Mouse (Mus musculus) E14TG2a.4 (cell line): ENCODE measurements around the gene Med13.
A peak's percentile ranks its signal among the peaks of the same experiment; 100 is the strongest.

Experiments
- H3K27me3 ChIP-seq: 2 replicates; pipeline ENCODE4 v1.6.1; 2014; ENCODE audit warnings: low read length, control low read depth; ENCODE audit not compliant: insufficient read depth
- H3K36me3 ChIP-seq: 2 replicates; pipeline ENCODE4 v1.6.1; 2014; ENCODE audit warnings: low read length, control low read depth; ENCODE audit not compliant: insufficient read depth
- H3K4me1 ChIP-seq: replicated peaks from 2 replicates; pipeline ENCODE4 v1.6.1; 2014; ENCODE audit warnings: low read depth, low read length, control low read depth
- H3K4me3 ChIP-seq: replicated peaks from 2 replicates; pipeline ENCODE4 v1.5.1; 2014; ENCODE audit warnings: mild to moderate bottlenecking, low read length
- H3K9me3 ChIP-seq: 2 replicates; pipeline ENCODE4 v1.6.1; 2014; ENCODE audit warnings: low read length, control low read depth
- CTCF ChIP-seq: conservative IDR thresholded peaks from 2 replicates; pipeline ENCODE4 v1.5.1; 2014; ENCODE audit warnings: low read length
- NANOG ChIP-seq: IDR thresholded peaks from 2 replicates; pipeline ENCODE4 v1.6.1; 2014; ENCODE audit warnings: borderline replicate concordance, low read length, mixed read lengths
- POU5F1 ChIP-seq: IDR thresholded peaks from 2 replicates; pipeline ENCODE4 v1.6.1; 2014; ENCODE audit warnings: low read length, borderline replicate concordance

Gene Med13

GRCm38 (mm10) chr11:86369860-86370259, 12.5 kb upstream of the Med13 start:
- TF ChIP-seq CTCF (no peak), NANOG (no peak), POU5F1 (no peak)
- no peaks in the 10 kb centered on the region for H3K9me3 ChIP-seq
- H3K4me1 ChIP-seq: no peaks in the 10 kb centered on the region
- no peaks in the 10 kb centered on the region for H3K36me3 ChIP-seq
- no peak overlapping the region for H3K4me3 ChIP-seq
- H3K27me3 ChIP-seq: no peaks in the 10 kb centered on the region

DNA sequence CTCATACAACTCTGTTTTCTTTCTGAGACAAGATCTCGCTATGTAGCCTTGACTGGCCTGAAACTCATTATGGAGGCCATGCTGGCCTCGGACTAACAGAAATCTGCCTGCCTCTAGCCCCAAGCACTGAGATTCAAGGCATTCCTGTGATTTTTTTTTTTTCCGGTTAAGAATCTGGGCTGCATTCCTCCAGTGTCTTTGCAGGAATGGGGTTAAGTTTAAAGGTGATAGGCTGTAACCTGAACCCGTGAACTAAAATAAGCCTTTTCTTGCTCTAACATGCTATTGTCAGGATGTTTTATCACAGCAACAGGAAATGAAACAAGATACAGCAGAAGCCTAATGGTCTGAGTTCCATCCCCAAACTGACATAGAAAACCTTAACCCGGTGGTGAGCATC, 11.6 kb upstream of the Med13 start:
- H3K9me3 ChIP-seq: no peaks in the 10 kb centered on the region
- TF ChIP-seq CTCF (no peak), POU5F1 (no peak), NANOG (no peak)
- no peak overlapping the region for H3K4me3 ChIP-seq
- no peaks in the 10 kb centered on the region for H3K36me3 ChIP-seq
- no peaks in the 10 kb centered on the region; the same call in 1 of the 2 replicates for H3K27me3 ChIP-seq
- no peaks in the 10 kb centered on the region for H3K4me1 ChIP-seq

- no peaks in the 10 kb centered on the region for H3K36me3 ChIP-seq
- no peaks in the 10 kb centered on the region for H3K9me3 ChIP-seq
- no peak overlapping the region for H3K4me3 ChIP-seq
- no peaks in the 10 kb centered on the region for H3K4me1 ChIP-seq
- peaks cover 3% of the 10 kb centered on the region for H3K27me3 ChIP-seq
- TF ChIP-seq POU5F1 (no peak), CTCF (no peak), NANOG (no peak)
Measured at GRCm38 (mm10) chr11:86364709-86365452, 7.5 kb upstream of the Med13 start.

DNA sequence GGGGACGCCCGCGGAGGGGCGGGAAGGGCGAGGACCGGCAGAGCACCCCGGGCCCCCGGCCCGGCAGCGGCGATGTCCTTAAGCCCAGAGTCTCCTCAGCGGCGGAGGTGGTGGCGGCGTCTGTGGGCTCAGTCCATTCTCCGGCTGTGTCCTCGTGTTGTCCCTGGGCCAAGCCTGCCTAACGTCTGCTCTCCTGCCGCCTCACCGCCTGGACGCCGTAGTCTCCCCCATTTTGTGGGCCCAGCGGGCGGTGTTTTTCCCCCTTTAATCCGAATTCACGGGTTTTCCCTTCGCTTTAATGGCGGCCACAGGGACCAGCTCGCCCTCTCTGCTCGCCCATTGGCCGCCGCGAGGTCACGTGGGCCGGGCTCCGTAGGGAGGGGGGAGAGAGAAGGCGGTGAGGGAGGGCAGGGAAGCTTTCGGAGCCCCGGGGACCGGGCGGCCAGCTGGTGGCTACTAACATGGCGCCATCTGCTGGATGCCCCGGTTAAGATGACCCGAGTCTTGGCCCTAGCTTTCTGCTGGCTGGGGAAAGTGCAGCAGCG, 654 bp upstream of the Med13 start:
- Histone ChIP-seq H3K27me3 (peaks cover 10% of the 10 kb centered on the region), H3K36me3 (peaks cover 19% of the 10 kb centered on the region), H3K9me3 (no peaks in the 10 kb centered on the region), H3K4me3 (peak overlapping the region; percentile 99), H3K4me1 (peaks cover 28% of the 10 kb centered on the region)
- TF ChIP-seq NANOG (no peak), CTCF (peak; percentile 27)

GRCm38 (mm10) chr11:86356007-86356853, 1.2 kb downstream of the Med13 start:
- peaks cover 32% of the 10 kb centered on the region for H3K4me1 ChIP-seq
- H3K27me3 ChIP-seq: peaks cover 10% of the 10 kb centered on the region

DNA sequence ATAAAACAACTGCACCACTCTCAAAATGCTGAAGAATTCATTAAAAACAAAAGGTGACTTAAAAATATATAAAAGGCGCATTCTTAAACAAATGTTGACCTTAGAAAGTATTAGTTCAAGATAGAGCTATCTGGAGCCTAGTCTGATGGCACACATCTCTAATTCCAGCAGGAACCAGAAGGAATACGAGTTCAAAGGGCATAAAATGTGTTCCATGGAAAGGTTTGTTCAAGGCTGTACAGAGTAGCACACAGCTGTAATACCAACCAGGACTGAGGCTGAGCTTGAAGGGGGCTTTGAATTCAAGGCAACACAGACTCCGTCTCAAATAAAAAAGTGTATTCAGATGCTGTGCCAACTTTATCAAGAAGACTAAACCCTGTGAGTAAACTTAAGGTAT, 3.8 kb downstream of the Med13 start:
- H3K27me3 ChIP-seq: no peaks in the 10 kb centered on the region
- H3K36me3 ChIP-seq: peaks cover 29% of the 10 kb centered on the region
- H3K4me1 ChIP-seq: peaks cover 29% of the 10 kb centered on the region
- H3K4me3 ChIP-seq: no peak overlapping the region
- no peaks in the 10 kb centered on the region for H3K9me3 ChIP-seq
- no peak for TF ChIP-seq NANOG
- TF ChIP-seq CTCF: no peak
- no peak for TF ChIP-seq POU5F1

More at GRCm38 (mm10) chr11:86356007-86356853, 1.2 kb downstream of the Med13 start:
- Histone ChIP-seq H3K9me3 (no peaks in the 10 kb centered on the region), H3K4me3 (peak overlapping the region; percentile 99), H3K36me3 (peaks cover 29% of the 10 kb centered on the region)
- TF ChIP-seq POU5F1 (no peak), NANOG (no peak), CTCF (no peak)

GRCm38 (mm10) chr11:86351766-86352315, 5.6 kb downstream of the Med13 start:
- H3K4me1 ChIP-seq: peaks cover 28% of the 10 kb centered on the region
- peaks cover 29% of the 10 kb centered on the region for H3K36me3 ChIP-seq
- no peak overlapping the region for H3K4me3 ChIP-seq
- no peaks in the 10 kb centered on the region for H3K27me3 ChIP-seq
- TF ChIP-seq CTCF (no peak), POU5F1 (no peak), NANOG (no peak)
- no peaks in the 10 kb centered on the region for H3K9me3 ChIP-seq

DNA sequence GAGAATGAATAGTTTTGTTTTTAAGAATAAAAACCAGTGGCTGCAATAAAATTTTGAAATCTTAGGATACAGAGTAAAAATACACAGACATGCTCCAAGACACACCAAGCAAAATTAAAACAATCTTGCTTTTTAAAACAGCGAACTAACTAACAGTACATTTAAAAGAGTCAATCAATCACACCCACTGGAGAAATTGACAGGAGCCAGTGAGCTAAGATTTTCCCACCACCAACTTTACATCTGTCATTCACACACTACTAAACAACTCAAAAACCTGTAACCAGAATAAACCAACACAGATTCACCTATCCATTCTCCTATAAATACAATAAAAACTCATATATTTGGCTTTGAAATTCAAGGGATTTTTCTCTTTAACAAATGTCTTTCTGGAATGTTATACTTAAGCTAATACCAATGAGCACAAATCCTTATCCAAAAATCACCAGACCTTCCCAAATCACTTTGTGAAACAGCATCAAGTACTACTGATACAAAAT, 6.7 kb downstream of the Med13 start:
- Histone ChIP-seq H3K27me3 (no peaks in the 10 kb centered on the region), H3K4me1 (peaks cover 16% of the 10 kb centered on the region), H3K36me3 (peaks cover 35% of the 10 kb centered on the region), H3K9me3 (no peaks in the 10 kb centered on the region), H3K4me3 (no peak overlapping the region)
- no peak for TF ChIP-seq CTCF
